Mouse (Mus musculus) small intestine, adult 10 weeks (tissue): ENCODE results near the gene Bbc3. TPM values are rescaled to one million over a fixed set of nuclear protein-coding genes. Genes with fewer than 3 reads are reported as not detected.

Experiments
- polyA plus RNA-seq: library from polyadenylated mRNA; stranded (reverse); fragments of 350-450 nt; fragmentation: Illumina TruSeq; extraction: RNeasy Lipid Tissue Mini Kit (QIAGEN cat#74804); gene quantifications from one replicate; pipeline ENCODE4 v1.2.3, GENCODE M21; 2014; ENCODE audit warnings: low replicate concordance

Bbc3 gene
- not detected for polyA plus RNA-seq

DNA sequence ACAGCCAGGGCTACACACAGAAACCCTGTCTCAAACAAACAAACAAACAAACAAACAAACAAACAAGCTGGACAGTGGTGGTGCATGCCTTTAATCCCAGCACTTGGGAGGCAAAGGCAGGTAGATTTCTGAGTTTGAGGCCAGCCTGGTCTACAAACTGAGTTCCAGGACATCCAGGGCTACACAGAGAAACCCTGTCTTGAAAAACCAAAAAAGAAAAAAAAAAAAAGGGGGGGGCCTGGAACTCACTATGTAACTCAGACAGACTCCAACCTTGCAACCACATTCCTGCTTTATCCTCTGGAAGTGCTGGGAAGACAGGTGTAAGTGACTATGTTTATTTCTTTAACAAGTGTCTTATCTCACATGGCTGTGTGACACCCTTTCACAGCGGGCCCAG is at the start of gene Bbc3:
Gene Bbc3 (plus strand): TSS at position 301 of the 400 bp plus-strand sequence.

DNA sequence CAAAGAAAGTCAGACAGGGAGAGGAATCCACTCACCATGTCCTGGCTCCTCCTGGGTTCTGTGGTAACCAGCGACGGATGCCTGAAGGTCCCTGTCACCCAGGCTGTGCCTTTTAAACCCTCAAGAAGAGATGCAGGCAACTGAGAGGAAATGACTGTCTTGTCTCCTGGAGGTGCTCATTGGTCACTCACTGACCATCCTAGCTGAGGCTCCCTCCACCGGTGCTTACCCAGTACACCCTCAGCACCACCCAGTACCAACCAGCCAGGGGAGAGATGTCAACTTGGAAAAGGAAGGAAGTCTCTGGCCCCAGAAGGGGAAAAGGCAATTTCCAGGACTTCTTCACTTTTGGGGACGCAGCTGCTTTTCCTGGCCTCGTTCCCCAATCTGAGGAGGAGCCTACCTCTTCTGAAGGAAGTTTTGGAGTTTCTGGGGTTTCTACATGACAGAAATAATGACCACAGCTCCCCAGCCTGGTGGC is 49.0 kb upstream of the Bbc3 start, which contains the start of gene C5ar1:
Gene C5ar1 (minus strand): TSS at position 431 of the 481 bp plus-strand sequence.

DNA sequence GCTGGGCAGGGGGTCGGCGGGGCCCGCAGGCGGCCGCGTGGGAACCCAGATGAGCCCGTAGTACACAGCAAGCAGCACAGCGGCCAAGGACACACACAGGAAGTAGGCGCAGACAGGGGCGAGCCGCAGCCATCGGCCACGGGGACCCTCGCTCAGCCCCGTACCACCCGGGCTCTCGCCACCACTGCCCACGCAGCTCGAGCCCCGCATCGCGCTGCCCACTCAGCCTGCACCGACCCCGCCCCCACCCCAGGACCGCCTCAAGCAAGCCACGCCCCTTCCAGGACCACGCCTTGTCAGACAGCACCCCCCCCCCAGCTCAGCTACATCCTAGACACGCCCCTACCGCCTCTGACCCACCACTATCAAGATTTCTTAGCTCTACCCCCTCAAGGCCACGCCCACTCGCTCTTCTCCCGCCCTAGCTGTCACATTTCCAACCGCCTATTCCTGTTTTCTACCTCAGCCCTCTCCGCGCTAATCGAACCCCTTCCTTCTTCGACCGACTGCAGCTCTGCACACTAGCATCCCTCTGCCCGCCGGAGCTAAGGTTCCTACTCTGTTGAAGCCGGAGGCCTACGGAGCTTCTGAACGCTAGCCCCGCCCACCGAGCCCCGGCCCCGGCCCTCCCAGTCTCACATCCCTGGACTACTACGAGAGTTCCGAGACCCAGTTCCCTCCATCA is 35.0 kb upstream of the Bbc3 start, which contains the start of gene Inafm1:
Gene Inafm1 (minus strand): TSS at position 537 of the 685 bp plus-strand sequence.

DNA sequence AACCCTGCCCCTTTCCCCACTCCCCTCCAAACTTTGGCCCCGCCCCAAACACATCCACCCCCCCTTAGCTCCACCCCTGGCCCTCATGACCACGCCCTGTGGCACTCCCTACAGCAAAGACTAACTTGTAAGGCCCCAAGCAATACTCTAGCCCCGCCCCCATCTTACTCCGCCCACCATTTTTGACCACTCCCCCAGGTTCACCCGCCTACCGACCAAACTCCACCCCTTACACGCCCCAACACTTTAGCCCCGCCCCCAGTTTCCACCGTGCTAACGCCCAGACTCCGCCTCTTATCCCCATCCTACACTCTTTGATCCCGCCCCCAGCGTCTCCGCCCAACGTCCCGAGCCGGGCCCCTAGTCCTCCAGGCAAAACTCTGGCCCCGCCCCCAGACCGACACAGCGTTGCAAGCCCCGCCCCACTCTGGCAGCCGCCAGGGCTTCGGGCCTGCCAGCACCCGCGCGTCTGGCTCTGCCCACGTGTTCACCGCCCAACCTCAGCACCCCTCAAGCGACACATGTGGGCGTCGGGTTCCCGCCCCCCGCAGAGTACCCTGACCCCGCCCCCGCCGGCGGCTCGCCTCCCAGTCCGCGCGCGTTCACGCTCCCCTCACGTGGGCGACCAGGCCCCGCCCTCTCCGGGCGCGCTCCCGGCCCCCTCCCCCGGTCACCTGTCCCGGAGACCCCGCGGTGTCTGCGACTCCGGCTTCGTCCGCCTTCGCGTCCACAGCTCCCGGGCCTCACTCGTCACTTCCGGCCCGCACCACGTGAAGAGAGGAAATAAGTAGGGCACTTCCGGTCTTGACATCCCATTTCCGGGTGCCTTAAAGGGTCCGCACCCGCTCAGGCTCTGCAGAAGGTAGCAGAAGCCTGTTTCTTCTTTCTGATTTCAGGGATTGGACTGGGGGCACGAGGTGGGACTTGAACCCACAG is 21.9 kb upstream of the Bbc3 start, which contains the start of gene Ccdc9:
Gene Ccdc9 (minus strand): TSS at position 770 of the 936 bp plus-strand sequence.

Other genes starting within 250 kb of the Bbc3 start
- gene Zfp541, start 246.6 kb upstream of the Bbc3 start, polyA plus RNA-seq, result not detected
- 7.2 TPM for gene Napa, start 209.9 kb upstream of the Bbc3 start, polyA plus RNA-seq
- 6.2 TPM for gene Kptn, start 188.5 kb upstream of the Bbc3 start, polyA plus RNA-seq
- gene Slc8a2, start 178.6 kb upstream of the Bbc3 start, polyA plus RNA-seq, result not detected
- not detected for gene Meis3, start 133.3 kb upstream of the Bbc3 start, polyA plus RNA-seq
- gene Dhx34, start 86.4 kb upstream of the Bbc3 start, polyA plus RNA-seq, result 0.11 TPM
- gene C5ar2, start 64.2 kb upstream of the Bbc3 start, polyA plus RNA-seq, result 0.30 TPM
- 1.9 TPM for gene C5ar1, start 48.9 kb upstream of the Bbc3 start, polyA plus RNA-seq
- gene Inafm1, start 34.8 kb upstream of the Bbc3 start, polyA plus RNA-seq, result 1.6 TPM
- 8.5 TPM for gene Ccdc9, start 21.6 kb upstream of the Bbc3 start, polyA plus RNA-seq
- gene Sae1, start 79.4 kb downstream of the Bbc3 start, polyA plus RNA-seq, result 48.0 TPM
- 6.5 TPM for gene Zc3h4, start 92.5 kb downstream of the Bbc3 start, polyA plus RNA-seq
- gene Tmem160, start 144.4 kb downstream of the Bbc3 start, polyA plus RNA-seq, result not detected
- not detected for gene Npas1, start 169.3 kb downstream of the Bbc3 start, polyA plus RNA-seq